Mouse (Mus musculus) forebrain, embryonic 11.5 days (tissue): ENCODE results near the gene Comtd1. TPM values are rescaled to one million over a fixed set of nuclear protein-coding genes. Genes with fewer than 3 reads are reported as not detected.
A peak's percentile ranks its signal among the peaks of the same experiment; 100 is the strongest.

Experiments used
- ATAC-seq: fragments of 200-750 bp; cut with Nextera tagmentation; replicated peaks from 2 replicates; pipeline ENCODE4 v1.8.0; 2017; ENCODE audit warnings: moderate TSS enrichment; ENCODE audit not compliant: low FRiP score
- DNase-seq: peaks from one replicate; pipeline ENCODE4 v3.0.0-alpha.2; 2017; ENCODE audit warnings: low spot score
- H3K27ac ChIP-seq: fragments of 300-500 bp; sonication (generic); 2 replicates; pipeline ENCODE4 v1.5.1; 2014; ENCODE audit warnings: low read depth, low read length
- H3K27me3 ChIP-seq: fragments of 300-500 bp; sonication (generic); 2 replicates; pipeline ENCODE4 v1.6.1; 2014; ENCODE audit warnings: mild to moderate bottlenecking, low read length, mixed read lengths; ENCODE audit not compliant: control insufficient read depth, insufficient read depth
- H3K36me3 ChIP-seq: fragments of 300-500 bp; sonication (generic); 2 replicates; pipeline ENCODE4 v1.6.1; 2014; ENCODE audit warnings: mild to moderate bottlenecking, low read length, moderate library complexity, mixed read lengths; ENCODE audit not compliant: control insufficient read depth, insufficient read depth
- H3K4me1 ChIP-seq: fragments of 300-500 bp; sonication (generic); replicated peaks from 2 replicates; pipeline ENCODE4 v1.6.1; 2014; ENCODE audit warnings: low read length, mixed read lengths; ENCODE audit not compliant: control insufficient read depth, insufficient read depth
- H3K4me2 ChIP-seq: fragments of 300-500 bp; sonication (generic); 2 replicates; pipeline ENCODE4 v1.6.1; 2014; ENCODE audit warnings: low read depth, mild to moderate bottlenecking, low read length, moderate library complexity, mixed read lengths; ENCODE audit not compliant: severe bottlenecking
- H3K4me3 ChIP-seq: fragments of 300-500 bp; sonication (generic); 2 replicates; pipeline ENCODE4 v1.5.1; 2014; ENCODE audit warnings: low read depth, low read length
- H3K9ac ChIP-seq: fragments of 300-500 bp; sonication (generic); 2 replicates; pipeline ENCODE4 v1.6.1; 2014; ENCODE audit warnings: low read length
- H3K9me3 ChIP-seq: fragments of 300-500 bp; sonication (generic); 2 replicates; pipeline ENCODE4 v1.6.1; 2016; ENCODE audit warnings: low read length, mixed read lengths; ENCODE audit not compliant: control insufficient read depth
- WGBS: fragments of 180-500 bp; shearing (Covaris S2); extraction: QIAGEN DNeasy Blood & Tissue Kit; methylation state at CpG from one replicate; pipeline ENCODE4 v1.1.7; 2014; 5-methylcytosine and 5-hydroxymethylcytosine counted together
- polyA plus RNA-seq: library from polyadenylated mRNA; unstranded; fragments of >200 nt; fragmentation: Nextera tagmentation; extraction: Ambion mirVana; gene quantifications from 2 replicates; pipeline ENCODE4 v1.2.1, GENCODE M21; 2014

Gene Comtd1
- polyA plus RNA-seq, 1 experiment from 2014 or later, result 11.9 TPM

DNA sequence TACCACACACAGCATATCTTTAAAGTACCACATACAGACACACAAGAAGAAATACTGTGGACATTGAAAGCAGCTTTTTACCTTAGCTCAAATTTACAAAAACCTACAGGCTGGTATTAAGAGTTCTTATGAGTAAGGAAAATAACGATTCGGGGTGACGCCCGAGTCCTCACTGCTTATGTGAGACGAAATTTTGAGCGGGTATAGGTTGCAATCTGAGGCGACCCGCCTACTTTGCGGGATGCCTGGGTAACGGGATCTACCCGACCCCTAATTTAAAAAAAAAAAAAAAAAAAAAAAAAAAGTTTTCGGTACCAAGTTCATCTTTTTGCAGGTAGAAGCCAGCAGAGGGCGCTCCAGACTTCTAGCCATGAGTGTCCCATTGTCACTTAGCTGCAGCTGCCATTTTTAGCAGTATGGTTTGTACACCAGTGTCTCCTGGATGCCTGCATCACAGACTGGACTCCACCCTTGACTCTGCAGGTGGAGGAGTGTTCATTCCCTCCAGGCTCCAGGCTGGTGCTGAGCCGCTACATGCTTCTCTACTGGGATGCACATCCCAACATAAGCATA is 36.1 kb downstream of the Comtd1 start:
- Histone ChIP-seq H3K9ac (no peak overlapping the region), H3K4me1 (no peaks in the 10 kb centered on the region), H3K4me2 (no peak overlapping the region), H3K27me3 (no peaks in the 10 kb centered on the region), H3K36me3 (no peaks in the 10 kb centered on the region), H3K4me3 (no peak overlapping the region), H3K27ac (no peak overlapping the region), H3K9me3 (no peaks in the 10 kb centered on the region)
- 28% methylated on average over 14 of the region's 14 CpGs for WGBS
- DNase-seq, result peak; percentile 77
- no peak for ATAC-seq

DNA sequence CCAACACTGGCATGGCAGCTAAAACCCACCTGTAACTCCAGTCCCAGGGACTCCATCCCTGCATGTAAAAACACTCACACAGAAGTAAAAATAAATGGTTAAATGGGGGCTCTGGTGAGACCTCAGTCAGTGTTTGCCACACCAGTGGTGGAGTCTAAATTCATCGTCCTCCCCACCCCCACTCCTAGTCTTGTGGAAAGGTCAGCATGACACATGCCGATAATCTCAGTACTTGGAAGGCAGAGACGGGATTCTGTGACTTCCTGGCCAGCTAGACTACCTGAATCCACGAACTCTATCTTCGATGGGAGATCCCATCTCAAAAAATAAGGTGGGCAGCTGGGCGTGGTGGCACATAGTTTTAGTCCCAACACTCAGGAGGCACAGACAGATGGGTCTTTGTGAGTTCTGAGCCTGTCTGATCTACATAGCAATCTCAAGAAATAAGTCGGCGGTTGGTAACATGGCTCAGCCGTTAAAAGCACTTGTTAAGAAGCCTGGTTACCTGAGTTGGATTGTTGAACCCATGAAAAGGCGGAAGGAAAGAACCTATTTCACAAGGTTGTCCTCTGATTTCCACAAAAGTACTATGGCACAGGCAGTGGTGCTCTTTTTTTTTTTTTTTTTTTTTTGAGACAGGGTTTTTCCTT is 36.9 kb downstream of the Comtd1 start:
- H3K36me3 ChIP-seq, result no peaks in the 10 kb centered on the region
- WGBS, result 88% methylated on average over 10 of the region's 10 CpGs
- no peak for DNase-seq
- H3K9me3 ChIP-seq, result no peaks in the 10 kb centered on the region
- no peak overlapping the region for H3K9ac ChIP-seq
- no peak for ATAC-seq
- H3K27me3 ChIP-seq, result no peaks in the 10 kb centered on the region
- no peaks in the 10 kb centered on the region for H3K4me1 ChIP-seq
- H3K4me3 ChIP-seq, result no peak overlapping the region
- no peak overlapping the region for H3K4me2 ChIP-seq
- no peak overlapping the region for H3K27ac ChIP-seq

DNA sequence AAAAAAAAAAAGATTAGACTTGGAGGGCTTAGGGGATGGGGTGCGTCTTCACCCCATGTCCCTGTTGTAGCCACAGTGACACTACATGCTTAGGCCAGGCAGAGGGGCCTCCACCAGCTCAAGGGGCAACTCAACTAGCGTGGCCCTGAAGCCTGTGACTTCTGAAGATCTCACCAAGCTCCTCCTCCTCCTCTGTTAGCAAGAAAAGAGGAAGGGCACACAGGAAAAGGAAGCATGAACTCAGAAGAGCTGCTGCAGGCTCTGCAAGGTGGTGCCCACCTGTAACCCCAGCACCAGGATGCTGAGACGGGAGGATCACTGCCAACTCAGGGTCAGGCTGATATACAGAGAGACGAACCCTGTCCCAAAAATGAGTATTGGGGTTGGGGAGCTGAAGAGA is 37.5 kb downstream of the Comtd1 start:
- no peaks in the 10 kb centered on the region for H3K36me3 ChIP-seq
- H3K27ac ChIP-seq, result no peak overlapping the region
- no peak overlapping the region for H3K4me3 ChIP-seq
- WGBS, result 94% methylated on average over 4 of the region's 4 CpGs
- DNase-seq, result no peak
- no peaks in the 10 kb centered on the region for H3K9me3 ChIP-seq
- H3K4me2 ChIP-seq, result no peak overlapping the region
- no peaks in the 10 kb centered on the region for H3K4me1 ChIP-seq
- no peak for ATAC-seq
- H3K9ac ChIP-seq, result no peak overlapping the region
- no peaks in the 10 kb centered on the region for H3K27me3 ChIP-seq

DNA sequence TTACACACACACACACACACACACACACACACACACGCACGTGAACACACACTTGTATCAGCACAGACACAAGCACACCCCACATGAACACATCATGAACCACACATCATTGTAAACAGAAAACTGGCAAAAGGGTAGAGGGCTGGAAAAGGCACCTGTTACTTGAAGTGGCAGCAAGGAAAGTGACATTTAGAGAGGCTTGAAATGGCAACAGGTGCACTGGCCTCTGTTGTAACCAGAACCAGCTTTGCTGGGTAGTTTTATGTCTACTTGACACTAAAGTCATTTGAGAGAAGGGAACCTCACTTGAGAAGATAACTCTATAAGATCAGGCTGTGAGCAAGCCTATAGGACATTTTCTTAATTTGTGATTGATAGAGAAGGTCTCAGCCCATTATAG is 39.4 kb downstream of the Comtd1 start:
- ATAC-seq, result no peak
- Histone ChIP-seq H3K9me3 (no peaks in the 10 kb centered on the region), H3K27ac (no peak overlapping the region), H3K36me3 (no peaks in the 10 kb centered on the region), H3K4me2 (no peak overlapping the region), H3K9ac (no peak overlapping the region), H3K4me1 (no peaks in the 10 kb centered on the region), H3K27me3 (no peaks in the 10 kb centered on the region), H3K4me3 (no peak overlapping the region)
- WGBS, result 94% methylated on average over 2 of the region's 2 CpGs
- DNase-seq, result no peak

DNA sequence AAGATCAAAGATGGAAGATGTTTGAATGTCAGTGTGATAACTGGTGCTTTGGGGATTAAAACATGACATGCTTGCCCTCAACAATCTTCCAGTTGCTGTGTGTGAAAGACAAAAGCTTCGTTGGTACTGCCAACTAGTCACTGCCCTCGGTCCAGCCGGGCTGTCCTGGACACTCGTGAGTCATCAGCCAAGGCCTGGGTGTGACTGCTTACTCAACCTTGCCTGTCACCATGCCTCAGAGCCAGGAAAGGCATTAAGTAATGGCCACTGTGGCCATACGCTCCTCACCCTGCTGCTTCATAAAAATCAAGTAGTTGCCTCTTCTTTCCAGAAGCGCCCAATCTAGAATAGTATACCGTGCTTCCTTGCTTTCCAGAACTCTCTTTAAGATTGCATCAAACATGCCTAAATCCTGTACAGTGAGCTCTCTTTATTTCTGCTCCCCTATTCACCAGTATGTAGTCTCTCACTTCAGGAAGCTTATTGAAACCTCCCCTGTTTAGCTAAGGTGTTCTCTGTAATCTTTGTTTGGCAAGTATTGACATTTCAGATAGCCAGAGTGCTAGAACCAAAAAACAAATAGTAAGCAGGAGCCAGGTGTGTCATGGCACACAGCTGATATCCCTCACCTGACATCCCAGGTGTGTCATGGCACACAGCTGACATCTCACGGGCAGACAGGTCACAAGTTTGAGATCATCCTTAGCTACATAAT is 40.4 kb downstream of the Comtd1 start:
- ATAC-seq, result no peak
- Histone ChIP-seq H3K36me3 (no peaks in the 10 kb centered on the region), H3K27ac (no peak overlapping the region), H3K4me1 (no peaks in the 10 kb centered on the region), H3K27me3 (no peaks in the 10 kb centered on the region), H3K4me2 (no peak overlapping the region), H3K9me3 (no peaks in the 10 kb centered on the region), H3K4me3 (no peak overlapping the region), H3K9ac (no peak overlapping the region)
- DNase-seq, result no peak
- 92% methylated on average over 8 of the region's 8 CpGs for WGBS

DNA sequence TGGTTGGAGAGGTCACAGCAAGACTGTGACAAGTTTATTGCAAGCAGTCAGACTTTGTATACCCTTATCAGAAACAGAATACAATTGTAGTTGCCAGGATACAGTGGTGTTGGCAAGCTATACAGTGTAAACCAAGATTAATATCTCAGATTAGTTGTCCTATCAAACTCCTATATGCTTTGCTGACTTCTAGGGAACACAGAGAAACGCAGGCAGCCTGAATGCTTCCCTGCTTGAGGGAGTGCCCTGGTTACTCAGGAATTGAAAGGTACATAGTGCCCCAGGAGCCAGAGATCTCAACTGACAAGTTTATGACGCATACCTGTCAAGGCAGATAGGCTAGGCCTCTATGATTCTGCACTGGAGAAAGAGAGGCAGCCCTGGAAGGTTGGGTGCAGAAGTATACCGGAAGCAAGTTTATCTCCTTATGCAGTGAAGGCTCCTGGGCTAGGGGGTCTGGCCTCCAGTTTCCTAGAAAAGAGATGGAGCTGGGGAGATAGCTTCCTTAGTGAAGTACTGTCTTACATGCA is 42.1 kb downstream of the Comtd1 start:
- ATAC-seq, result no peak
- Histone ChIP-seq H3K9ac (no peak overlapping the region), H3K36me3 (no peaks in the 10 kb centered on the region), H3K4me2 (no peak overlapping the region), H3K27ac (no peak overlapping the region), H3K4me3 (no peak overlapping the region), H3K9me3 (no peaks in the 10 kb centered on the region), H3K27me3 (no peaks in the 10 kb centered on the region), H3K4me1 (no peaks in the 10 kb centered on the region)
- 92% methylated on average over 3 of the region's 3 CpGs for WGBS
- DNase-seq, result no peak

- ATAC-seq, result no peak
- no peak for DNase-seq
- WGBS, result 88% methylated on average over 2 of the region's 2 CpGs
- H3K27me3 ChIP-seq, result no peaks in the 10 kb centered on the region
- no peaks in the 10 kb centered on the region for H3K9me3 ChIP-seq
- H3K4me2 ChIP-seq, result no peak overlapping the region
- H3K4me1 ChIP-seq, result no peaks in the 10 kb centered on the region
- H3K9ac ChIP-seq, result no peak overlapping the region
- H3K27ac ChIP-seq, result no peak overlapping the region
- no peak overlapping the region for H3K4me3 ChIP-seq
- no peaks in the 10 kb centered on the region for H3K36me3 ChIP-seq
Measured at GRCm38 (mm10) chr14:21806203-21806602, 42.6 kb downstream of the Comtd1 start.

- DNase-seq (no peak), ATAC-seq (no peak)
- H3K4me3 ChIP-seq, result no peak overlapping the region
- no peaks in the 10 kb centered on the region for H3K4me1 ChIP-seq
- no peaks in the 10 kb centered on the region for H3K36me3 ChIP-seq
- WGBS, result 94% methylated on average over 6 of the region's 6 CpGs
- H3K9ac ChIP-seq, result no peak overlapping the region
- no peak overlapping the region for H3K27ac ChIP-seq
- H3K27me3 ChIP-seq, result no peaks in the 10 kb centered on the region
- no peak overlapping the region for H3K4me2 ChIP-seq
- no peaks in the 10 kb centered on the region for H3K9me3 ChIP-seq
Measured at GRCm38 (mm10) chr14:21802543-21803206, 46.1 kb downstream of the Comtd1 start.
